Mouse (Mus musculus) bone marrow, adult 2 months (tissue): ENCODE results near the gene Fam213a.

Experiments
- CTCF ChIP-seq: fragments of 200-500 bp; IDR thresholded peaks from 2 replicates; pipeline ENCODE4 v1.5.1; 2011; ENCODE audit warnings: low read length, control low read depth; ENCODE audit not compliant: control insufficient read depth, insufficient read depth
- POLR2A ChIP-seq: fragments of 200-500 bp; IDR thresholded peaks from 2 replicates; pipeline ENCODE4 v1.6.1; 2011; ENCODE audit warnings: low read depth, mild to moderate bottlenecking, control low read depth, low read length, borderline replicate concordance; ENCODE audit not compliant: control insufficient read depth

- no peak for TF ChIP-seq CTCF
- 0 out of 2 replicates have a peak, but pooled peaks have one; percentile 23 for TF ChIP-seq POLR2A
Observed at GRCm38 (mm10) chr14:40949730-40950614, 63.6 kb downstream of the Fam213a start.
